Mouse (Mus musculus): Measurements from ENCODE around the gene Ms4a4c. TPM values are rescaled to one million over a fixed set of nuclear protein-coding genes. Genes with fewer than 3 reads are reported as not detected.
"Not testable (repeated sequence)": the region's sequence is repeated elsewhere in the genome, so short reads cannot be mapped to it uniquely, and the experiment has no call there.

Gene Ms4a4c
- total RNA-seq, 2 experiments from 2014 or later, result 13.5 to 20.2 TPM

GRCm38 (mm10) chr19:11447238-11447637 is 42.7 kb downstream of the Ms4a4c start:
- ATAC-seq (replicated peaks; ENCODE audit: poor library complexity, severe bottlenecking), result peak; percentile 81

- not testable (repeated sequence) for ATAC-seq (replicated peaks; ENCODE audit: poor library complexity, severe bottlenecking)
These were observed 54.5 kb downstream of the Ms4a4c start for GRCm38 (mm10) chr19:11459041-11459440.

- peak; percentile 95 for ATAC-seq (replicated peaks; ENCODE audit: poor library complexity, severe bottlenecking)
These were observed 60.2 kb downstream of the Ms4a4c start for GRCm38 (mm10) chr19:11464795-11465194.

GRCm38 (mm10) chr19:11466471-11466870 is 61.9 kb downstream of the Ms4a4c start:
- ATAC-seq (replicated peaks; ENCODE audit: poor library complexity, severe bottlenecking), result no peak

- ATAC-seq (replicated peaks; ENCODE audit: poor library complexity, severe bottlenecking), result peak; percentile 8; the same call in 1 of the 2 replicates
These were observed 63.8 kb downstream of the Ms4a4c start for GRCm38 (mm10) chr19:11468361-11468760.

- peak; percentile 77 for ATAC-seq (replicated peaks; ENCODE audit: poor library complexity, severe bottlenecking)
These were observed 64.6 kb downstream of the Ms4a4c start, which contains the start of gene Ms4a6c for GRCm38 (mm10) chr19:11469215-11469614. TSS of gene Ms4a6c (plus strand) at chr19:11469366.

Other genes with a start within 250 kb of the Ms4a4c start
- gene 1700025F22Rik, start 239.4 kb upstream of the Ms4a4c start, total RNA-seq (2014; fragmentation: Nextera tagmentation), result not detected in 2 replicates
- gene 1700025F22Rik, start 239.4 kb upstream of the Ms4a4c start, total RNA-seq (2017), result not detected in 2 replicates
- not detected in 2 replicates for gene Ms4a13, start 208.0 kb upstream of the Ms4a4c start, total RNA-seq (2014; fragmentation: Nextera tagmentation)
- not detected in 2 replicates for gene Ms4a13, start 208.0 kb upstream of the Ms4a4c start, total RNA-seq (2017)
- gene Ms4a12, start 172.3 kb upstream of the Ms4a4c start, total RNA-seq (2014; fragmentation: Nextera tagmentation), result not detected in 2 replicates
- gene Ms4a12, start 172.3 kb upstream of the Ms4a4c start, total RNA-seq (2017), result not detected in 2 replicates
- not detected in 2 replicates for gene Ms4a1, start 138.5 kb upstream of the Ms4a4c start, total RNA-seq (2014; fragmentation: Nextera tagmentation)
- not detected in 2 replicates for gene Ms4a1, start 138.5 kb upstream of the Ms4a4c start, total RNA-seq (2017)
- not detected in 2 replicates for gene Ms4a5, start 120.9 kb upstream of the Ms4a4c start, total RNA-seq (2014; fragmentation: Nextera tagmentation)
- not detected in 2 replicates for gene Ms4a5, start 120.9 kb upstream of the Ms4a4c start, total RNA-seq (2017)
- not detected in 2 replicates for gene Ms4a14, start 90.3 kb upstream of the Ms4a4c start, total RNA-seq (2014; fragmentation: Nextera tagmentation)
- not detected in 2 replicates for gene Ms4a14, start 90.3 kb upstream of the Ms4a4c start, total RNA-seq (2017)
- not detected in 2 replicates for gene Ms4a7, start 68.6 kb upstream of the Ms4a4c start, total RNA-seq (2014; fragmentation: Nextera tagmentation)
- not detected in 2 replicates for gene Ms4a7, start 68.6 kb upstream of the Ms4a4c start, total RNA-seq (2017)
- not detected in 2 replicates for gene Ms4a4a, start 29.2 kb upstream of the Ms4a4c start, total RNA-seq (2014; fragmentation: Nextera tagmentation)
- not detected in 2 replicates for gene Ms4a4a, start 29.2 kb upstream of the Ms4a4c start, total RNA-seq (2017)
- gene Ms4a4b, start 38.8 kb downstream of the Ms4a4c start, total RNA-seq (2014; fragmentation: Nextera tagmentation), result 2.2 and 2.3 TPM in 2 replicates
- 0.10 and 2.6 TPM in 2 replicates for gene Ms4a4b, start 38.8 kb downstream of the Ms4a4c start, total RNA-seq (2017)
- 271 and 272 TPM in 2 replicates for gene Ms4a6c, start 64.6 kb downstream of the Ms4a4c start, total RNA-seq (2014; fragmentation: Nextera tagmentation)
- gene Ms4a6c, start 64.6 kb downstream of the Ms4a4c start, total RNA-seq (2017), result 201 and 211 TPM in 2 replicates
- 4.9 and 9.0 TPM in 2 replicates for gene Gm8369, start 81.2 kb downstream of the Ms4a4c start, total RNA-seq (2014; fragmentation: Nextera tagmentation)
- gene Gm8369, start 81.2 kb downstream of the Ms4a4c start, total RNA-seq (2017), result 1.4 and 2.0 TPM in 2 replicates
- 39.1 and 44.2 TPM in 2 replicates for gene Ms4a6b, start 111.7 kb downstream of the Ms4a4c start, total RNA-seq (2014; fragmentation: Nextera tagmentation)
- 28.3 and 30.5 TPM in 2 replicates for gene Ms4a6b, start 111.7 kb downstream of the Ms4a4c start, total RNA-seq (2017)
- gene Ms4a4d, start 132.0 kb downstream of the Ms4a4c start, total RNA-seq (2014; fragmentation: Nextera tagmentation), result not detected in 2 replicates
- gene Ms4a4d, start 132.0 kb downstream of the Ms4a4c start, total RNA-seq (2017), result not detected in 2 replicates
- gene Ms4a6d, start 200.1 kb downstream of the Ms4a4c start, total RNA-seq (2014; fragmentation: Nextera tagmentation), result 3.6 and 6.2 TPM in 2 replicates
- gene Ms4a6d, start 200.1 kb downstream of the Ms4a4c start, total RNA-seq (2017), result 2.4 and 2.7 TPM in 2 replicates
- 21.5 and 44.3 TPM in 2 replicates for gene Ms4a2, start 218.9 kb downstream of the Ms4a4c start, total RNA-seq (2014; fragmentation: Nextera tagmentation)
- gene Ms4a2, start 218.9 kb downstream of the Ms4a4c start, total RNA-seq (2017), result 35.0 and 40.7 TPM in 2 replicates
- 1,080 and 1,135 TPM in 2 replicates for gene Ms4a3, start 236.1 kb downstream of the Ms4a4c start, total RNA-seq (2014; fragmentation: Nextera tagmentation)
- 1,013 and 1,248 TPM in 2 replicates for gene Ms4a3, start 236.1 kb downstream of the Ms4a4c start, total RNA-seq (2017)

All from granulocyte monocyte progenitor cell, adult 5-6 weeks (primary cell).